Mouse (Mus musculus) liver, adult 2 months (tissue): ENCODE results near the gene Tacc3.

Experiments
- CTCF ChIP-seq: fragments of 200-500 bp; IDR thresholded peaks from 2 replicates; pipeline ENCODE4 v1.5.1; 2011; ENCODE audit warnings: low read depth, low read length, control low read depth
- POLR2A ChIP-seq: fragments of 200-500 bp; IDR thresholded peaks from 2 replicates; pipeline ENCODE4 v1.6.1; 2011; ENCODE audit warnings: low read length, control low read depth; ENCODE audit not compliant: insufficient read depth; ENCODE audit errors: extremely low read depth

- no peak for TF ChIP-seq CTCF
- TF ChIP-seq POLR2A, result no peak
Observed at GRCm38 (mm10) chr5:33637606-33638350, 20.1 kb upstream of the Tacc3 start.
